Mouse (Mus musculus) MEL-GATA-1-ER (cell line): ENCODE data around the gene Grk3.

Source experiments
- DNase-seq: peaks from one replicate; pipeline ENCODE4 v3.0.0-alpha.2; 2012; ENCODE audit warnings: low read depth; ENCODE audit errors: extremely low read depth

Gene Grk3

GRCm38 (mm10) chr5:113015236-113016061, at the start of gene Grk3:
Gene Grk3 (minus strand): TSS chr5:113015791.
- no peak for DNase-seq

GRCm38 (mm10) chr5:113054308-113054707, 38.7 kb upstream of the Grk3 start:
- DNase-seq = no peak

GRCm38 (mm10) chr5:113050581-113051185, 35.1 kb upstream of the Grk3 start:
- no peak for DNase-seq

- no peak for DNase-seq
These were observed 34.3 kb upstream of the Grk3 start for GRCm38 (mm10) chr5:113049876-113050275.

- DNase-seq = no peak
These were observed 30.1 kb upstream of the Grk3 start for GRCm38 (mm10) chr5:113045511-113046273.

GRCm38 (mm10) chr5:113043531-113043930, 27.9 kb upstream of the Grk3 start:
- no peak for DNase-seq

GRCm38 (mm10) chr5:113041567-113042071, 26.0 kb upstream of the Grk3 start:
- no peak for DNase-seq

GRCm38 (mm10) chr5:113040776-113041175, 25.2 kb upstream of the Grk3 start:
- DNase-seq = no peak

GRCm38 (mm10) chr5:113038601-113039000, 23.0 kb upstream of the Grk3 start:
- DNase-seq = no peak

- no peak for DNase-seq
These were observed 19.8 kb upstream of the Grk3 start for GRCm38 (mm10) chr5:113035094-113036047.

GRCm38 (mm10) chr5:113031201-113031754, 15.7 kb upstream of the Grk3 start:
- DNase-seq = no peak

GRCm38 (mm10) chr5:113030082-113030481, 14.5 kb upstream of the Grk3 start:
- DNase-seq = no peak

GRCm38 (mm10) chr5:113026706-113027105, 11.1 kb upstream of the Grk3 start:
- DNase-seq = no peak

GRCm38 (mm10) chr5:113024154-113024764, 8.7 kb upstream of the Grk3 start:
- no peak for DNase-seq

GRCm38 (mm10) chr5:113018190-113018589, 2.6 kb upstream of the Grk3 start:
- DNase-seq = no peak

GRCm38 (mm10) chr5:113017004-113017403, 1.4 kb upstream of the Grk3 start:
- DNase-seq = no peak

GRCm38 (mm10) chr5:113014808-113015235, 769 bp downstream of the Grk3 start:
- DNase-seq = no peak

- DNase-seq = no peak
These were observed 1.3 kb downstream of the Grk3 start for GRCm38 (mm10) chr5:113014111-113014807.

GRCm38 (mm10) chr5:113011926-113012325, 3.7 kb downstream of the Grk3 start:
- no peak for DNase-seq
